Mouse (Mus musculus): ENCODE measurements around the gene Gm42421. TPM values are rescaled to one million over a fixed set of nuclear protein-coding genes. Genes with fewer than 3 reads are reported as not detected.

Gene Gm42421
- 0.68 TPM in 1 of 2 replicates, not detected in the other for polyA plus RNA-seq (2015; fragmentation: Nextera tagmentation; extraction: Ambion mirVana)

- Histone ChIP-seq H3K27ac (no peak within 1 kb of the TSS), H3K4me3 (replicated peaks) (no peak within 1 kb of the TSS), H3K36me3 (peaks cover 24% of the 10 kb centered on the region; the same call in 1 of the 2 replicates), H3K4me1 (replicated peaks) (0 out of 2 replicates have a peak, but pooled peaks cover 2% of the 10 kb centered on the region), H3K4me2 (replicated peaks) (no peak within 1 kb of the TSS), H3K9me3 (no peaks in the 10 kb centered on the region), H3K27me3 (replicated peaks) (no peaks in the 10 kb centered on the region), H3K9ac (no peak within 1 kb of the TSS)
- 94% methylated on average over 8 of the region's 8 CpGs for WGBS
- no peak for ATAC-seq
Observed at GRCm38 (mm10) chr5:143927875-143928274, at the start of gene Gm42421. TSS of gene Gm42421 (plus strand) at chr5:143928175.

GRCm38 (mm10) chr5:143885274-143885673 is 42.7 kb upstream of the Gm42421 start:
- Histone ChIP-seq H3K4me3 (replicated peaks) (no peak overlapping the region), H3K27ac (no peak overlapping the region), H3K27me3 (replicated peaks) (no peaks in the 10 kb centered on the region), H3K36me3 (peaks cover 35% of the 10 kb centered on the region), H3K4me1 (replicated peaks) (no peaks in the 10 kb centered on the region), H3K9me3 (no peaks in the 10 kb centered on the region), H3K4me2 (replicated peaks) (no peak overlapping the region), H3K9ac (no peak overlapping the region)
- ATAC-seq: no peak
- 93% methylated on average over 3 of the region's 3 CpGs for WGBS

GRCm38 (mm10) chr5:143890741-143891140 is 37.2 kb upstream of the Gm42421 start:
- Histone ChIP-seq H3K36me3 (peaks cover 15% of the 10 kb centered on the region), H3K9me3 (no peaks in the 10 kb centered on the region), H3K4me1 (replicated peaks) (peaks cover 4% of the 10 kb centered on the region), H3K27me3 (replicated peaks) (no peaks in the 10 kb centered on the region), H3K4me3 (replicated peaks) (no peak overlapping the region), H3K27ac (peak overlapping the region; percentile 48; the same call in 1 of the 2 replicates), H3K4me2 (replicated peaks) (peak overlapping the region; percentile 5; the same call in 1 of the 2 replicates), H3K9ac (no peak overlapping the region)
- WGBS: 41% methylated on average over 6 of the region's 6 CpGs
- peak; percentile 92 for ATAC-seq

GRCm38 (mm10) chr5:143892255-143892886 is 35.6 kb upstream of the Gm42421 start:
- WGBS: 73% methylated on average over 9 of the region's 9 CpGs
- H3K4me1 ChIP-seq (replicated peaks): peaks cover 4% of the 10 kb centered on the region
- H3K4me2 ChIP-seq (replicated peaks): no peak overlapping the region
- peaks cover 12% of the 10 kb centered on the region; the same call in 1 of the 2 replicates for H3K36me3 ChIP-seq
- no peaks in the 10 kb centered on the region for H3K27me3 ChIP-seq (replicated peaks)
- H3K9ac ChIP-seq: no peak overlapping the region
- H3K4me3 ChIP-seq (replicated peaks): no peak overlapping the region
- no peaks in the 10 kb centered on the region for H3K9me3 ChIP-seq
- peak; percentile 46; the same call in 1 of the 2 replicates for ATAC-seq
- no peak overlapping the region for H3K27ac ChIP-seq

GRCm38 (mm10) chr5:143893396-143893795 is 34.6 kb upstream of the Gm42421 start:
- Histone ChIP-seq H3K4me3 (replicated peaks) (no peak overlapping the region), H3K9ac (no peak overlapping the region)
- 68% methylated on average over 5 of the region's 5 CpGs for WGBS

GRCm38 (mm10) chr5:143897635-143898330 is 30.2 kb upstream of the Gm42421 start, which contains the start of gene Ankrd61:
TSS of gene Ankrd61 (minus strand) at chr5:143897685.
- Histone ChIP-seq H3K4me1 (replicated peaks) (no peaks in the 10 kb centered on the region), H3K36me3 (peaks cover 24% of the 10 kb centered on the region), H3K4me3 (replicated peaks) (no peak within 1 kb of the TSS), H3K27ac (no peak within 1 kb of the TSS), H3K9ac (no peak within 1 kb of the TSS), H3K27me3 (replicated peaks) (no peaks in the 10 kb centered on the region), H3K9me3 (no peaks in the 10 kb centered on the region), H3K4me2 (replicated peaks) (no peak within 1 kb of the TSS)
- 85% methylated on average over 14 of the region's 14 CpGs for WGBS
- ATAC-seq: no peak

More at GRCm38 (mm10) chr5:143893396-143893795, 34.6 kb upstream of the Gm42421 start:
- Histone ChIP-seq H3K27ac (no peak overlapping the region), H3K9me3 (no peaks in the 10 kb centered on the region), H3K4me1 (replicated peaks) (peaks cover 4% of the 10 kb centered on the region), H3K4me2 (replicated peaks) (no peak overlapping the region), H3K27me3 (replicated peaks) (no peaks in the 10 kb centered on the region), H3K36me3 (peaks cover 15% of the 10 kb centered on the region; the same call in 1 of the 2 replicates)
- ATAC-seq: no peak

GRCm38 (mm10) chr5:143902111-143902510 is 25.9 kb upstream of the Gm42421 start:
- H3K27me3 ChIP-seq (replicated peaks): no peaks in the 10 kb centered on the region
- 87% methylated on average over 3 of the region's 3 CpGs for WGBS
- H3K4me2 ChIP-seq (replicated peaks): no peak overlapping the region

GRCm38 (mm10) chr5:143903813-143904212 is 24.2 kb upstream of the Gm42421 start:
- 80% methylated on average over 4 of the region's 4 CpGs for WGBS
- Histone ChIP-seq H3K36me3 (peaks cover 36% of the 10 kb centered on the region), H3K9me3 (no peaks in the 10 kb centered on the region)

More at GRCm38 (mm10) chr5:143902111-143902510, 25.9 kb upstream of the Gm42421 start:
- Histone ChIP-seq H3K4me1 (replicated peaks) (no peaks in the 10 kb centered on the region), H3K4me3 (replicated peaks) (no peak overlapping the region), H3K27ac (no peak overlapping the region), H3K9ac (no peak overlapping the region), H3K36me3 (peaks cover 41% of the 10 kb centered on the region), H3K9me3 (no peaks in the 10 kb centered on the region)
- no peak for ATAC-seq

GRCm38 (mm10) chr5:143906429-143906828 is 21.5 kb upstream of the Gm42421 start:
- no peak for ATAC-seq
- WGBS: 88% methylated on average over 8 of the region's 8 CpGs
- Histone ChIP-seq H3K4me3 (replicated peaks) (no peak overlapping the region), H3K9ac (no peak overlapping the region), H3K4me1 (replicated peaks) (peaks cover 15% of the 10 kb centered on the region), H3K27me3 (replicated peaks) (no peaks in the 10 kb centered on the region), H3K27ac (no peak overlapping the region), H3K36me3 (peaks cover 31% of the 10 kb centered on the region), H3K4me2 (replicated peaks) (no peak overlapping the region), H3K9me3 (no peaks in the 10 kb centered on the region)

More at GRCm38 (mm10) chr5:143903813-143904212, 24.2 kb upstream of the Gm42421 start:
- Histone ChIP-seq H3K4me2 (replicated peaks) (no peak overlapping the region), H3K9ac (no peak overlapping the region), H3K4me3 (replicated peaks) (no peak overlapping the region), H3K27me3 (replicated peaks) (no peaks in the 10 kb centered on the region), H3K4me1 (replicated peaks) (peaks cover 10% of the 10 kb centered on the region), H3K27ac (no peak overlapping the region)
- ATAC-seq: no peak

GRCm38 (mm10) chr5:143908926-143909325 is 19.0 kb upstream of the Gm42421 start:
- Histone ChIP-seq H3K4me1 (replicated peaks) (peaks cover 15% of the 10 kb centered on the region), H3K36me3 (peaks cover 9% of the 10 kb centered on the region), H3K4me3 (replicated peaks) (peak overlapping the region; percentile 67), H3K27me3 (replicated peaks) (no peaks in the 10 kb centered on the region), H3K4me2 (replicated peaks) (peak overlapping the region; percentile 64), H3K27ac (peak overlapping the region; percentile 92), H3K9ac (peak overlapping the region; percentile 50), H3K9me3 (no peaks in the 10 kb centered on the region)
- WGBS: 3% methylated on average over 9 of the region's 9 CpGs
- peak; percentile 21 for ATAC-seq

GRCm38 (mm10) chr5:143909417-143910400 is 18.3 kb upstream of the Gm42421 start, which contains the start of the genes Aimp2 and Pms2:
TSS of gene Aimp2 (minus strand) at chr5:143909847.
TSS of gene Pms2 (plus strand) at chr5:143909964.
- WGBS: under 1% methylated on average over 70 of the region's 70 CpGs
- Histone ChIP-seq H3K27ac (peak within 1 kb of the TSS; percentile 92), H3K4me1 (replicated peaks) (peaks cover 15% of the 10 kb centered on the region), H3K4me2 (replicated peaks) (peak within 1 kb of the TSS; percentile 66), H3K9ac (peak within 1 kb of the TSS; percentile 54), H3K9me3 (no peaks in the 10 kb centered on the region), H3K36me3 (peaks cover 5% of the 10 kb centered on the region), H3K27me3 (replicated peaks) (no peaks in the 10 kb centered on the region), H3K4me3 (replicated peaks) (peak within 1 kb of the TSS; percentile 67)
- ATAC-seq: peak; percentile 99

Data from intestine, embryonic 15.5 days (tissue).